Mouse (Mus musculus): ENCODE results near the gene Adgrl2. TPM values are rescaled to one million over a fixed set of nuclear protein-coding genes. Genes with fewer than 3 reads are reported as not detected.

Adgrl2 gene
- total and polyA plus RNA-seq, 3 experiments: 0.34 to 6.6 (median 3.2) TPM

- Histone ChIP-seq H3K79me2 (replicated peaks; ENCODE audit: control insufficient read depth, extremely low read depth, insufficient read depth, poor library complexity, severe bottlenecking) (no peaks in the 10 kb centered on the region), H3K4me1 (ENCODE audit: control insufficient read depth in 1 of 2, insufficient read depth in 2 of 2) (peaks cover 0 to 2% of the 10 kb centered on the region in 2 experiments; a peak in 1 of 4 replicates), H3K36me3 (replicated peaks in 1 of 2; ENCODE audit: control insufficient read depth in 1 of 2, insufficient read depth in 1 of 2, low read length in 1 of 2) (no peaks in the 10 kb centered on the region), H3K9ac (ENCODE audit: insufficient read depth, low read depth) (no peak overlapping the region), H3K9me3 (replicated peaks; ENCODE audit: low read length) (peaks cover 34% of the 10 kb centered on the region), H3K27me3 (replicated peaks) (no peaks in the 10 kb centered on the region), H3K4me3 (replicated peaks in 1 of 3; ENCODE audit: low read depth in 2 of 3, low read length in 2 of 3, poor library complexity in 1 of 3) (peak overlapping the region in 1 of 3 experiments; percentile 56), H3K27ac (ENCODE audit: insufficient read depth, low read depth) (no peak overlapping the region), H3K4me2 (ENCODE audit: insufficient read depth, low read depth, poor library complexity, severe bottlenecking) (no peak overlapping the region; the same call in 1 of the 2 replicates)
- in situ Hi-C loops (cut with MboI; ENCODE audit: low pct_ligation_motif_present, low pct_unique_long_range_greater_than_20kb, low sequenced_read_pairs): no loop called here
- no peak for DNase-seq (ENCODE audit: extremely low read depth)
- dilution Hi-C loops (cut with MboI; ENCODE audit: extremely low pct_ligation_motif_present, extremely low pct_unique_long_range_greater_than_20kb, low sequenced_read_pairs): no loop called here
- TF ChIP-seq KAT2A (IDR thresholded peaks at IDR 0.05; ENCODE audit: insufficient replicate concordance, low read length) (no peak), TCF12 (IDR thresholded peaks at IDR 0.05; ENCODE audit: low read depth, low read length) (no peak), EP300 (IDR thresholded peaks at IDR 0.05; ENCODE audit: low read length) (no peak), MAZ (IDR thresholded peaks at IDR 0.05; ENCODE audit: low read depth, low read length) (no peak), BHLHE40 (IDR thresholded peaks at IDR 0.05; ENCODE audit: low read depth, low read length) (no peak), JUN (IDR thresholded peaks at IDR 0.05; ENCODE audit: insufficient read depth, low read depth, low read length) (no peak), ETS1 (conservative IDR thresholded peaks at IDR 0.05; ENCODE audit: low read depth, low read length) (no peak), MXI1 (IDR thresholded peaks at IDR 0.05; ENCODE audit: low read depth, low read length) (no peak), E2F4 (IDR thresholded peaks at IDR 0.05; ENCODE audit: insufficient replicate concordance, low read depth, low read length) (no peak), MAX (IDR thresholded peaks at IDR 0.05; ENCODE audit: low read length) (no peak), GABPA (IDR thresholded peaks at IDR 0.05; ENCODE audit: insufficient replicate concordance, low read depth, low read length) (no peak), NELFE (IDR thresholded peaks at IDR 0.05; ENCODE audit: low read depth, low read length) (no peak), RAD21 (IDR thresholded peaks at IDR 0.05; ENCODE audit: low read depth, low read length) (no peak), CTCF (conservative IDR thresholded peaks at IDR 0.05 in 1 of 2, IDR thresholded peaks at IDR 0.05 in 1 of 2; ENCODE audit: low read depth in 2 of 2, low read length in 2 of 2) (no peak), NRF1 (IDR thresholded peaks at IDR 0.05; ENCODE audit: low read depth, low read length) (no peak), ZKSCAN1 (IDR thresholded peaks at IDR 0.05; ENCODE audit: borderline replicate concordance, low read depth, low read length) (no peak), PAX5 (IDR thresholded peaks at IDR 0.05; ENCODE audit: low read length) (no peak), POLR2A (IDR thresholded peaks at IDR 0.05; ENCODE audit: low read depth, low read length) (no peak), ZMIZ1 (IDR thresholded peaks at IDR 0.05; ENCODE audit: low read depth, low read length) (no peak), UBTF (IDR thresholded peaks at IDR 0.05; ENCODE audit: low read depth, low read length) (no peak)
Observed at GRCm38 (mm10) chr3:148986894-148987590, 3.3 kb downstream of the Adgrl2 start.

Measured in CH12.LX (cell line).